Mouse (Mus musculus) heart, adult 8-10 months (tissue): ENCODE results near the gene Cenpe. TPM values are rescaled to one million over a fixed set of nuclear protein-coding genes. Genes with fewer than 3 reads are reported as not detected.
A peak's percentile ranks its signal among the peaks of the same experiment; 100 is the strongest.

Experiments used
- DNase-seq: peaks from one replicate; pipeline ENCODE4 v3.0.0; 2022; ENCODE audit warnings: low spot score
- total RNA-seq, 4 experiments: library from RNA; stranded (reverse); gene quantifications; 2 replicates each; pipeline ENCODE4 v1.2.4; 2022

Gene Cenpe
- total RNA-seq, 4 experiments from 2014 or later = 0.69 to 1.9 (median 1.3) TPM

DNA sequence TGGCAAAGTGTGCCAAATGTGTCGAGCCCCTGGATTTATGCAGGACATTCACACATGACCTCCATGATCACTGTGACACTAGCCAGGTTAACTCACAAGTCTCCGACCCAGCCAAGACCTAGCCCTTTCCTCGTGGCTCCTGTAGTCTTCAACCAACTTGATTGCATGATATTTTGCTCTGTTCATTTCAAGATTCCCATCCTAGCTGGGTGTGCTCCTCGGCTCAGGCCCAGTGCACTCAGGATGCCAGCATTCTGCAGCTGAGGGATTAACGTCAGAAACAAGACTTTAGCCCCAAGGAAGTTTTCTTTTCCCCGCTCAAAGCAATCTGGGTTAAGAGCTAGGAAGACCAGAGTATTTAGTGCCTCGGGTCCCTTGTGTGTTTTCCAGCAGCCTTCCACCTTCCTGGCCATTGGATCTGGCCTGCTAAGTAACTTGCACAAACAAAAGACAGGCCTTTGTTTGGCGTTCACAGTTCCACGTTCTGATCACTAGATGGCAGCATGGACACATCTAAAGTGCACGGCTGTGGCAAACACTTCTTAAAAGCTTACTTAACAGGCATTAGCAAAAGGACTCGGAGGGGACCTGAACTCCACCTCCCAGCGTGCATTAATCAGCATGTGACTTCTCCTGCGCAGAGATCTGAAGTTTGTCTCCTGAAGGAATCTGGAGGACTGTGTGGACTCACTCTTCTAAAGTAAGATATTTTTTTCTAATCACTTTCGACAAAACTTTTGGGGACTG, 68.5 kb downstream of the Cenpe start, which contains the start of gene Bdh2:
Gene Bdh2, plus strand, starts transcription at position 553 of the 747 bp plus-strand sequence.
- DNase-seq = peak; percentile 79

DNA sequence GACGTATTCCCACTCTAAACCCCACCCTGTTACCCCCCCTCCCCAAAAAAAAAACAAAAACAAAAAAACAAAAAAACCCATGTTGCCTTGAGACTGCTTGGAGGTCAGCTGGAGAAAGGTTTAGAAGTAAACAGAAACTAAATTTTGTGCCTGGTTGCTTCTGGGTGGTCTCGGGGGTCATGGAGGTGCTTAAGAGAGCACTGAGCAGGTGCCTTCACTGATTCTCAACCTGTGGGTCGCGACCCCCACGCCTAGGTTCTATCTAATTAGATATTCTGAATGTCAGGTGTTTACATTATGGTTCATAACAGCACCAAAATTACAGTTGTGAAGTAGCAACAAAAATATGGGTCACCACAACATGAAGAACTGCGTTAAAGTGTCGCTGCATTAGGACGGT, 69.4 kb downstream of the Cenpe start:
- no peak for DNase-seq

DNA sequence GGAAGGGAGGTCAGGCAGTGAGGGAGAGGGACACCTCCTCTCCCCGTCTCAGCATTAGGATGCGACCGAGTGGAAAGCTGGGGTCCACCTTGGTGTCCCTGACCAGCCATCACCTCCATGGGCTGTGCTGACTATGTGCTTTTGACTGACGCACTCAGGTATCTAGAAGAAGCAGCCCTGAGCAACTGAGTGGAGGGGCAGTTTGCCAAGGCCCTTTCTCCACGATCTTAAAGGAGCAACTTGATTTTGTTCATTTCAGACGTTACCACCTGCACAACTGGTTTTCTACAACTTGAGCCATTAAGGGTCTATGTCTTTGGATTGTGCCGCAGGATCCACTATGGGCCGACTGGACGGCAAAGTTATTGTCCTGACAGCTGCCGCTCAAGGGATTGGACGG, 72.9 kb downstream of the Cenpe start:
- DNase-seq = no peak

DNA sequence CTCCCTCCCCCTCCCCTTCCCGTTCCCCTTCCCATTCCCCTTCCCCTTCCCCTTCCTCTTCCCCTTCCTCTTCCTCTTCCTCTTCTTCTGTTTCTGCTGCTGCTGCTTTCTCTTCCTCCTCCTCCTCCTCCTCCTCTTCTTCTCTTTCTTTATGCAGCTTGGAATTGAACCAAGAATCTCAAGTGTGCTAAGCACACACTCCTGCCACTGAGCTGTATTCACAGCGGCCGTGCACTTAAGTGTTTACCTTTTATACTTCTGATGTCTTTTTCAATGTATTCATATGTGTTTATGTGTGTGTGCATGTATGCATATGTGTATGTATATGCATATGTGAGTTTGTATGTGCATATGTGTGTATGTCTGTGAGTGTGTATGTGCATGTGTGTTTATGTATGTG, 73.5 kb downstream of the Cenpe start:
- no peak for DNase-seq

DNA sequence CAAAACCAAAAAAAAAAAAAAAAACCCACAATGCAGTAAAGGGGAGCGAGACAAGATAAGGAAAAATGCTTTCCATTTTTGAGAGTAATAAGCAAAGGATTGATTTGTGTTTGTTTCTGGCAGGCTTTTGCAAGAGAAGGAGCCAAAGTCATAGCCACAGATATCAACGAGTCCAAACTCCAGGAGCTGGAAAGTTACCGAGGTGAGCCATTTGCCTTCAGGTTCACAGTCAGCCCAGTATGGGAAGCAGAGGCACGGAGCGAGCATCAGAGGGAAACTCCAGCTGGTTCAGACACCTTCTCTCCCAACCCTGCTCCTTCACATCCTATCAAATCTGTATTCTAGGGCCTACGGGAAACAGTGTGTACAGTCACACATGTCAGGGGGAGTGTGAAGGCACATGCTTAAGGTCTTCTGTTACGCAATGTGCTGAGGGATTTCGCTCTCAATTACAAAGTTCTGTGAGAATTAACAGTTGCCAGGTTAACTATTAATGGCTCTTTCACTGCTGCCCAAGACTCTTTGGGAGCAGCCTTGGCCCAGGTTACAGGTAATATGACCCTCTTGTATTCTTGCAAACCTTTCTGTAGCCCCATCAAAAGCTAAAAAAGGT, 75.9 kb downstream of the Cenpe start:
- no peak for DNase-seq

DNA sequence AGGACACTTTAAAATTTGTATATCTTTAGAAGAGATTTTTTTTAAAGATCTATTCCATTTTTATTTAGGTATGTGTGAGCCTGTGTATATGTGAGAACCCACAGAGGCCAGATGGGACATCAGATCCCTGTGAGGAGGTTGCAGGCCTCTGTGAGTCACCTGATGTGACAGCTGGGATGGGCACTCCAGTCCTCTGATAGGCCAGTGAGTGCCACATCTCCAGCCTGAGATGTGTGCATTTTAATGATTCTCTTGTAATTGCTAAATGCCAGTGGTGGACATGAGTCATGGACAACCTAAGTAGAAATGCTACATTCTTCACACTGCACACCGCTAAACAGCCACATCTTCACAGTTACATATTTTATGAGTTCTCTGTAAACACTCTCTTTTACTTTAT, 76.8 kb downstream of the Cenpe start:
- DNase-seq = no peak

DNA sequence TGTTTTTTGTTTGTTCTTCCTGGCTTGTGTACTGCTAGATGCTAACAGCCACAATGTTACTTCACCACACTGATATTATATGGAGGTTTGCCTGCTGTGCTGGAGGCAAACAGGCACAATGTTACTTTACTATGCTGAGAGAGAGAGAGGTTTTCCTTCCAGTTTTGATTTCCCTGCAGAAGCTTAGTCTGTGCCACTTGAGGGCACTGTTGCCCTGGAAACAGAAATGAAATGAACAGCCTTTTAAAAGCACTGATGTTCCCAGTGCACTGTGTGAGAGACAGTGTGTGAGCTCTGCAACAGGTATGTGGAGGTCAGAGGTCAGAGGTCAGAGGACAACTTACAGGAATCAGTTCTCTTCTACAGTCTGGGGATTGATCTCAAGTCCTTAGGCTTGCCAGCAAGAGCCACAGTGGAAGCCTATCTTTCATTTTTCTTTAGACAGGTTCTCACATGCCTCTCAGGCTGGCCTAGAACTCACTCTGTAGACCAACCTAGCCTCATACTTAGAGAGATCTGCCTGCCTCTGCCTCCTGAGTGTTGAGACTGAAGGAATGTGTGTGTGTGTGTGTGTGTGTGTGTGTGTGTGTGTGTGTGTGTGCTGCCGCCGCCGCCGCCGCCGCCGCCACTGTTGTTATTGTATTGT, 78.0 kb downstream of the Cenpe start:
- peak; percentile 9 for DNase-seq

DNA sequence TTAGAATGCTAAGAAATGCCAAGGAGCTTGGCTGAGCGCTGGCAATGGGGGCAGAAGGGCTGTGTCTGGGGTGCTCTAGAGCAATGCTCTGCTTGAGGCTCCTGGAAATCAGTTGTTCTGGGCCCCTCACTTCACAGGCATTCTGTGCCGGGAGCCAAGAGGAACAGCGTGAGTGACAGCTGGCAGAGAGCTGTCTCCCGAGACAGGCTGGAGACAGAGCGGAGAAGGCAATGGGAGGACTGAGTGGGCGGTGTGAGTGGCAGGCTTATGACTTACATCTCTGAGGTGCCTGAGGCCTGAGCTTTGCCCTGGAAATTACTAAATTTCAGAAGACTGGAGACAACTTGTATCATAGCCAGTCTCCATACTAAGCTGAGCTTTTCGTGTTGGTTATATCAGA, 81.4 kb downstream of the Cenpe start:
- DNase-seq = peak; percentile 1

DNA sequence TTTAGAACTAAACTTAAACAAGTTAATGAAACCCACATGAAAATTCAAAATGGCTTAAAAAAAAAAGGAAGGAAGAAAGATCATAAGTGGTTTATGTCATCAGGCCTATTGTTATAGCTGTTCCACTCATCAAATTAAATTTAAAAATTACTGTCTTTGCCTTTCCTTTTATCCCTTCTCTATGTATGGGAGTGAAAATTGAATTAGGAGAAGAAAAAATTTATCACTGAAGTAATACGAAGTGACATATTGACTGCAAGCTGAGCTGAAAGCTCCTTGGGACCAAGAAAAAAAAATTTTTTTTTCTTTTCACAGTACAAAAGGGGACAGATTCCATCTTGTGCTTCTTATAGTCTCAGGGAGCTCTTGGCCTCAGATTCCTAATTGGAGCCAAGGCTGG, 83.2 kb downstream of the Cenpe start:
- no peak for DNase-seq

DNA sequence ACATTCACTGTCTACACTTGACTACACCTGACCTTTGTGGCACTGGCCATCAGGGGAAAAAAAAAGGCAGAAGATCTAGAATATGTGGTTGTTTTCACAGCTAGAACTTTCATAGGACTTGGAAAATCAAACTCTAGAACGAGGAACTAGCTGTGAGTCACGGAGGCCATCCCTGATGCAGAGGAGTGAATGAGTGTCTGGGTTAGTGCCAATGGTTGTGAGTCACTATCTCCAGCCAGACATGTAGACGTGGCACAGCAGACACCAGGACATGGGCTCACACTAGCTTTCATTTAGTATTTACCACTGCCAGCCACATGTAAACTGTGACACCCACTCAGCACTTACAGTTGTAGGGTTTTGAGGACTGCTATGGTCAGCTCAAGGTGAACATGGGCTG, 86.2 kb downstream of the Cenpe start:
- DNase-seq = peak; percentile 14

DNA sequence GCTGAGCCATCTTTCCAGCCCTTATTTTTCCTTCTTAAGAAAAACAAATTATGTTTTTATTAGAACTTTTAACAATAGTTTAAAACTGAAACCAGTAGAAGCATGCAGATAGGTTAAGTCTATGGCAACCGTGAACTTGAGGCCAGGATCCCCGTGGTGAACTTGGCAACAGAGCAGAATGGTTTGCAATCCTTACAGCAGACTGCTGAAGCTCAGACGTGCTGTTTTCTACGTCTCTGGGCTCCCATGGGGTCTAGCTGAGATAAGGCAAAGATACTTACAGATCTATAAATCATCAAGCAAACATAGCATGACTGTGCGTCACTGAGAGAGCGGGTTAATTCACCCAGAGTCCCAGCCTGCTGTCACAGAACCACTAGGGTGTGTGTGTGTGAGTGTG, 87.7 kb downstream of the Cenpe start:
- DNase-seq = no peak

DNA sequence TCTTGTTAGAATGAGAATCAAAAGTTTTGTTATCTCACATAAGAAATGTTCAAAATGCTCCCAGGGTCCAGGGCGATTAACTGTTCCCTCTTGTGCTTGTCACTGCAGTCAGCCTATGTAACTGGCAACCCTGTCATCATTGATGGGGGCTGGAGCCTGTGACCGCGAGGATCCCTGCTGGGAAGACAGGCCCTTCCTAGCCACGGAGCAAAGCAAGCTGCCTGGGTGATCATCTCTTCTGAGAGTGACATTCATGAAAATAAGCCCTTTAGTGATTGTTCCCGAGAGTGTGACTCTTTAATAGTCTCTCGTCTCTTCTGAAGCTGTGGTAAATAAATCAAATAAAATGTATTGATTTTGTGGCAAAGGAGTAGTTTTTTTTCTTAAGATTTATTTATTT, 91.7 kb downstream of the Cenpe start:
- DNase-seq = no peak

DNA sequence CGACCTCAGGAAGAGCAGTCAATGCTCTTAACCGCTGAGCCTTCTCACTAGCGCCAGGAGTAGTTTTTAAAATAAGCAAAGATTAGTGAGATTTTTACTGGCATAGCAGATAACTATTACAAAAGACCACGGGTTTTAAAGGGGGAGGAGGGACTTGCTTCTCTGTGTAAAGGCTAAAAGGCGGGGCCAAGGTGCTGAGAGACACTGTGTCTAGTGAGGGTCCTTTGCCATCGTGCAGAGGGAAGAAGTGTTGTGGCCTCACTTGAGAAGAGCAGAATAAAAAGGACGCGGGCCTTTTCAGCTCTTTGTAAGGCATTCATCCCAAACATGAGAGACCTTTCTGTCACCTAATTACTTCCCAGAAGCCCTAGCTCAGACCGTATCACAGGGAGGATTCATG, 92.2 kb downstream of the Cenpe start:
- no peak for DNase-seq

DNA sequence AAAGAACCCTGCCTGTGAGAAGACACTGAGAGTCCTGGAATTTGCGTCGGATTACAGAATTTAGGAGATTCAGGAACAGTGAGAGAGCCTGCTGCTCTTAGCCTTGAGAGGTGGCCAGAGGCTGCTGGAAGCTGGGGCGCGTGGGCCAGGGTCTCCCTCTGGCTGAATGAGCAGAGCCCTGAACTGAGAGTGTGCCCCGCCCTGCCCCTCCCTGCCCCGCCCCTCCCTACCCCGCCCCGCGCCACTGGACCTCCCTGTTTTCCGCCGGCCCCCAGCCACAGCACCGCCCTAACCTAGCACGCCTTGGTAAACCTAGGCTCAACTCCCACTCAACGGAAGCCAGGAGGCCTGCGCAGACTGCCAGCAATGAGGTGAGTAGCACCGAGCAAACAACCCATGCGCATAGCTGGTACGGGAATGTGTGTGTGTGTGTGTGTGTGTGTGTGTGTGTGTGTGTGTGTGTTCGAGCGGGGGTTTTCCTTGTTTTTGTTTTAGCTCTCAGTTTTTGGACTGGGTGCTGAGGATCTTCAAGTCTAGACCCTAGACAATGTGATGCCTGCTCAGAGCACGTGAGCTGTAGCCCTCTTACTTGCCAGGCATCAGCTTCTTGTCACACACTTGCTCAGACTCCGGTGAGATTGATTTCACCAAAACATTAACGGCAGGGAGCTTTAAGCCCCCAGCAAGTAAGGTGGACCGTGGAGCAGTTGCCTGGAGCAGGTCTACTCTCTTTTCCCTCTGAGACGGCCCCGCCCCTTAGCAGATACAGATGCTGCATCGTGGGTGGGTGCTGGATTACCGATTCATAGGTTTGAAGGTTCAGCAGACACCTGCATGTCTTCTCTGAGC, 95.3 kb downstream of the Cenpe start, which contains the start of gene Slc9b2:
Gene Slc9b2, plus strand, starts transcription at position 290 of the 849 bp plus-strand sequence.
- DNase-seq = no peak

DNA sequence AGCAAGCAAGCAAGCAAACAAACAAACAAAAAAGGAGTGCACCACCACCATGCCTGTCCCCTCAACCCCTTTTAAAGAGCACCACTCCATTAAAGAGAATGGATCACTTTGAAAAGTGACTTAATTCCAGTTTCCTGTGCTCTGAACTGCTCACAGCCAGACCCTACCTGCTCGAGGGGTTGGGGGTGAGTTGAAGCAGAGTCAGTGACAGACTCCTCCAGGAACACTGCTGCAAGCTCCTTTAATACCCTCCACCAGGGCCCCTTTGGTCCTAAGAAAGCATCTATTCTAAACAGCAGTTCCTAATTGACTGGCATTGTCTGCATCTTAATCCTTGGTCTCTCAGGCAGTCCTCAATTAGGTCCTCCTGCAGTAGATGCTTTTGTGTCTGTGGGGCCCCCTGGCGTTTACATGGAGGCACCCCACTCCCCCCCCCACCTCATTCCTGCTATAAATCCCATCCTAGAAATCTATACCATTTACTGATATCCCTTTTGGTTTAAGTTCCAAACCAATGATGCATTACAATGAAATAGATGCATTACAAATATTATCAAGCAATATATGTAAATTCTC, 100.7 kb downstream of the Cenpe start:
- DNase-seq = no peak

DNA sequence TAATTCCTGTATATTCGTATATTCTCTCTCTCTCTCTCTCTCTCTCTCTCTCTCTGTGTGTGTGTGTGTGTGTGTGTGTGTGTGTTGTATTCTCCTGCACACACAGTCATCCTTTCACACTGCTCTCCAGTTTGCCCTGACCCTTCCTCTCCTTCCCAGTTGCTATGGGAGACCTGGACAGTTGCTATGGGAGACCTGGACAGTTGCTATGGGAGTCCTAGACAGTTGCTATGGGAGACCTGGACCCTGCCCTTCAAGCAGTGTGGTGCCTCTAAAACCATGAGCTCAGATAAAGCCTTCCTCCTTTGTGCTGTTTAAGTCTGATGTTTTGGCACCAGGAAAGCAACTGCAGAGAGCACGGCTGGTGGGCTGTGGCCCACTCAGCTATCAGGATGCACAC, 101.4 kb downstream of the Cenpe start:
- no peak for DNase-seq

DNA sequence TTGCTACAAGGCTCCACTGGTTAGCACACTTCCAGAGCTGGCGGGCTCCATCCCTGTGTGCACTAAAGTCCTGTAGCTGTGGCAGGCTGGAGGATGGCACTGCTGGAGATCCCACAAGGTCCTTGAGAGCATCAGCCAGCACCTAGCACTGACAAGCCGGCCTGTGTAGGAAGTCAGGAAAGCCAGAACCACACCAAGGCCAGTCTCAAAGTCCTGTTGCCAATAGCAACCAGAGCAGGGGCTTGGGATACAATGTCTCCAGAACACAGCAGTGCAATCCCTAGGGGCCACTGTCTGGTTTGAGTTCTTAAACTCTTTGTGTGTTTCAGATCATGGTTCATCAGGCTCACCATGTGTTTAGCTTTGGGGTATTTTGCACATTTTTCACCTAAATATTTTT, 102.5 kb downstream of the Cenpe start:
- DNase-seq = no peak

DNA sequence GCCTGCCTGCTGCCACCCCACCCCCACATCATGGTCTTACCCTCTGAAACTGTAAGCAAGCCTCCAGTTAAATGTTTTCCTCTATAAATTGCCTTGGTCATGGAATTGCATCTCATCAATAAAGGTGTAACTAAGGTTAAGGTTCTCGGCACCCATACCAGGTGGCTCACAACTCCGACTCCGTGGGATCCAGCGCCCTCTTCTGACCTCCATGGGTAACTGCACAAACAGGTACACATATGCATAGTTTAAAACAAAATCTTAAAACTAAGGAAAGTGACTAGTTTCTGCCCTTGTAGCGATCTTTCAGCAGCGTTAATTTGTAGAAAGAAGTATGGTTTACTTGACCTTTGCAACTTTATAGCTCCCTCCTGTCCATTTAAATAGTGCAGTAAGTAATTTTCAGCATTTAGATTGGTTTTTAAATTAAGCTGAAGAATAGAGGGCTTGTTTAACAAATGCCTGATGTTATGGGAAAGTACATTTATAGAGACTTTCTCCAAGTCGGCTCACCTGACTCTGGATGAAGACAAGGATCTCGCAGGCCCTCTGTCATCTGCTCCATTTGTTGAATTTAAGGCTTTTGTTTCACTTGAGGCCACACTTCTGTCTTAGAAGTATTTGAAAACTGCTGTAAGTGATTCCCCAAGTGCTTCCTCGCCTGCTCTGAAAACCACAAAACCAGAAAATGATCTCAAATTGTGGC, 103.5 kb downstream of the Cenpe start:
- no peak for DNase-seq

DNA sequence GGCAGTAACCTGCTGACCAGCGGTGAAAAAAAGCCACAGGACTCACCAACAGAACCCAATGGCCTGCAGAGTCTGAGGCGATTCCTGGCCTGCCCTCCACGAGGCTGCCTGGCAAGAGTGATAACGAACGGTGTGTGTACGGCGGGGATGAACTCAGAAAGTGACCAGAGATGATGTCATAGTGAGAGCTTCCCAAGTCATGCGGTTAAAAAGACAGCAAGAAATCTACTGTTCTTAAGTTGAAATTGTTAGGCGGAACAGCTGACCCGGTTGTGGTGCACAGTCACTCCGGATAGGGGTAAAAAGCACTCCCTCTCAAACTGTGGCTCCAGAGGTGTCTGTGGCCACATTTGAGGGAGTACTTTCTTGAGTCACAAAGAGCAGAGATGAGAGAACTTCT, 106.0 kb downstream of the Cenpe start:
- no peak for DNase-seq
